Mouse (Mus musculus): ENCODE measurements around the gene Chst1. TPM values are rescaled to one million over a fixed set of nuclear protein-coding genes. Genes with fewer than 3 reads are reported as not detected.

Chst1 gene
- polyA plus RNA-seq, 1 experiment from 2014 or later: 3.0 TPM

DNA sequence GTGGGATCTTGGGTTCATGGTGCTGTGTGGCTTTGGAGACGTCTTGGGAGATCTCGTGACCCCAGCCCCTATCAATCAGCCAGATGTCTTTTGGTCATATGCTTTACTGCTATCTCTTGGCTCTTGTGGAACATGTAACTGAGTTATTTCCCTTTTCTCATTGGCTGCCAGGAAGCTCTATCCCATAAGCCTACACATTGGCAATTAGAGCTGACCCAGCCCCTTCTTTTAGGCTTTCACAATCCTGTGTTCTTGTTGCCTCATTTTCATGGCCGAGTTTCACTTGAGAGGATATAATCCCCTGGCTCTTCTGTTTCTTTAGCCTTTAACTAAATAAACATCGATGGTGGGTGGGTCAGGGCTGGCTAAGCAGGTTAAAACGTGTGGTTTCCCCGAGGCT lies 7.6 kb downstream of the Chst1 start:
- ATAC-seq (ENCODE audit: low FRiP score, low TSS enrichment) (no peak), DNase-seq (ENCODE audit: low spot score) (no peak)
- no peaks in the 10 kb centered on the region for H3K36me3 ChIP-seq (ENCODE audit: control insufficient read depth, insufficient read depth, low read length)
- no peak overlapping the region for H3K27ac ChIP-seq (replicated peaks)
- H3K27me3 ChIP-seq (ENCODE audit: control insufficient read depth, insufficient read depth, low read length): no peaks in the 10 kb centered on the region
- no peaks in the 10 kb centered on the region for H3K9me3 ChIP-seq (ENCODE audit: control insufficient read depth, low read length)
- H3K4me3 ChIP-seq (ENCODE audit: low read depth, low read length): no peak overlapping the region
- H3K9ac ChIP-seq (ENCODE audit: low read length): no peak overlapping the region
- WGBS: 46% methylated on average over 6 of the region's 6 CpGs
- no peak overlapping the region for H3K4me2 ChIP-seq (replicated peaks; ENCODE audit: low read depth)
- H3K4me1 ChIP-seq (replicated peaks; ENCODE audit: control insufficient read depth, insufficient read depth): no peaks in the 10 kb centered on the region
- TF ChIP-seq CTCF (IDR thresholded peaks at IDR 0.05; ENCODE audit: low read depth) (no peak), EP300 (optimal IDR thresholded peaks at IDR 0.05) (no peak)

DNA sequence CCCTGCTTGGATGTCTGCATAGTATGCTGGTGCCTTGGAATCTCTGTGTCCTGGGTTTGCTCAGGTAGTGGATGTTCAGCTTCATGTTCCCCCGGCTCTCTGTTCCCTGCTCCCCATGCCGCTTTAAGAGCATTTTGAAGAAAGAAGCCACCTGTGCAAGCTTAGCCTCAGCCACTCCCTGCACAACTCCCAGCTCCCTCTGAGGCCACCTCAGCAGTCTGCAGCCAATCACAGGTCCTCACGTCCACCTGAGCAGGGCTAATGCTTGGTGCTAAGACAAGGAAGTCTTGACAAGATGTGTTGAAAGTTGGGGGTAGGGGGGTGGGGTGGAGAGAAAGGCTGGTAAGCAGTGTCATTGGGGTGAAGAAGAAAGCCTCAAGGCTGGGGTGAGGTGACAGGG lies 8.1 kb downstream of the Chst1 start:
- Histone ChIP-seq H3K27ac (replicated peaks) (no peak overlapping the region), H3K4me2 (replicated peaks; ENCODE audit: low read depth) (no peak overlapping the region), H3K4me1 (replicated peaks; ENCODE audit: control insufficient read depth, insufficient read depth) (no peaks in the 10 kb centered on the region), H3K27me3 (ENCODE audit: control insufficient read depth, insufficient read depth, low read length) (no peaks in the 10 kb centered on the region), H3K4me3 (ENCODE audit: low read depth, low read length) (no peak overlapping the region), H3K36me3 (ENCODE audit: control insufficient read depth, insufficient read depth, low read length) (no peaks in the 10 kb centered on the region), H3K9me3 (ENCODE audit: control insufficient read depth, low read length) (no peaks in the 10 kb centered on the region), H3K9ac (ENCODE audit: low read length) (no peak overlapping the region)
- no peak for ATAC-seq (ENCODE audit: low FRiP score, low TSS enrichment)
- DNase-seq (ENCODE audit: low spot score): no peak
- TF ChIP-seq CTCF (IDR thresholded peaks at IDR 0.05; ENCODE audit: low read depth) (no peak), EP300 (optimal IDR thresholded peaks at IDR 0.05) (no peak)
- WGBS: 34% methylated on average over 3 of the region's 3 CpGs

DNA sequence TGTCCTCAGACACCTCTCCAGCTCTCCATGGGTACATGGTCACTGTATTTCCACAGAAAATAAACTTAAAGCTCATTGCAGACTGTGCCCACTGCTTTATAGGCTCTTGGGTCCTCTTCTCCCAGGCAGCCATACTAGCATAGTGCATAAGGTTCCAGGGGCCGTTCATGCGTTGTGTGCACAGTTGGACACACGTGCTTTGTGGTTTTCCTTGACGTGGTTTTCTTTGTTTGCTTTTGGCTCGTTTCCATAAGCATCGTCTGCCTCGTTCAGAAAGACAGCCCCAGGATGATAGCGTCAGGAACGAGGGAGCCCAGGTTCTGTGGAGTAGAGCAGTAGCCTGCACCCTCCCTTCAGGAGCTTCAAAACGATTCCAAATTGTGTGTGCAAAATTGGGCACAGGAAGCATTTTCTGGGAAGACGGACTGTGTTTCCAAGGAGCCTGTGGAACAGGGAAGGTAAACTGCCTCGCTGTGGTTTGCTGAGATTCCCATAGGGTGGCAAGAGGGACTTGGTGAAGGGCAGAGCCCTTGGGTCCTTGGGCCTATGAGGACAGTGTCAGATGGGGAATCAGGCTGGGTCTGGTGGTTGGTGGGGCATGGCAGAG lies 8.6 kb downstream of the Chst1 start:
- TF ChIP-seq EP300 (optimal IDR thresholded peaks at IDR 0.05) (no peak), CTCF (IDR thresholded peaks at IDR 0.05; ENCODE audit: low read depth) (no peak)
- Histone ChIP-seq H3K9ac (ENCODE audit: low read length) (no peak overlapping the region), H3K27me3 (ENCODE audit: control insufficient read depth, insufficient read depth, low read length) (no peaks in the 10 kb centered on the region), H3K4me1 (replicated peaks; ENCODE audit: control insufficient read depth, insufficient read depth) (no peaks in the 10 kb centered on the region), H3K4me3 (ENCODE audit: low read depth, low read length) (no peak overlapping the region), H3K27ac (replicated peaks) (no peak overlapping the region), H3K4me2 (replicated peaks; ENCODE audit: low read depth) (no peak overlapping the region), H3K36me3 (ENCODE audit: control insufficient read depth, insufficient read depth, low read length) (no peaks in the 10 kb centered on the region), H3K9me3 (ENCODE audit: control insufficient read depth, low read length) (no peaks in the 10 kb centered on the region)
- DNase-seq (ENCODE audit: low spot score) (no peak), ATAC-seq (ENCODE audit: low FRiP score, low TSS enrichment) (no peak)
- 36% methylated on average over 12 of the region's 12 CpGs for WGBS

DNA sequence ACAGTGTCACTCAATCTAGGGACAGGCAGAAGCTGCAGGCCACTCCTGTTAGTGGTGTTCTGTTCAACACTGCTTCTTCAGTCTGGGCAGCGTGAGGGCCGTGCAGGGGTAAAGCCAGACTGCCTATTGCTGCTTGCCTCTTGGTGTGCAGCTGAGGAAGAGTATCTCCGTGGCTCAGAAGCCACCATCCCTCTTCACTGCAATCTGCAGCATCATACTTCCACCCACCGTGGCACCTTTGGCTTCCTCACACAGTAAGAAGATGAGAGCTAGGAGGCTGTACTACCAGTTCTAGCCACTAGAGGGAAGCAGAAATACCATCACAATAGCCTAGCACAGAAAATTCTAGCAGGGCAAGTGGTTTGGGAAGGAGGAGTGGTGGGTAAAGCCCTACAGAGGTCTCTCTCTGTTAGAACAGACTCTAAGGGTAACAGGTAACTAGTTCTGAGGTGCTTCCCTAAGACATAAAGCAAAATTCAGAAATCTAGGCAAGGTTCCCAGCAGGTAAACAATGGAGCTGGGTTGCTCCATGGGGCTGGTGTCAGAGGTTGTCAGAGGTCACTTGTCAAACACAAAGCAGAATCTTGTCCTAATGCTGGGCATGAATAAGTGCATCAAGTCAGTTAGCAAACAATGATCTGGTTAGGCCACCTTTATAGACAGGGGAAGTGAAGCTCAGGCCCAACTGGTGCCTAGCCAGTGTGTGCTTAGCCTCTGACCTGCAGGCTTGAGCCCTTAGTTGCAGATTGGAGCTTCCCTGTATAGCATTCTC lies 9.5 kb downstream of the Chst1 start:
- no peak overlapping the region for H3K4me3 ChIP-seq (ENCODE audit: low read depth, low read length)

GRCm38 (mm10) chr2:92609704-92610379 lies 10.3 kb downstream of the Chst1 start:
- Histone ChIP-seq H3K4me3 (ENCODE audit: low read depth, low read length) (no peak overlapping the region), H3K9ac (ENCODE audit: low read length) (no peak overlapping the region), H3K9me3 (ENCODE audit: control insufficient read depth, low read length) (no peaks in the 10 kb centered on the region), H3K4me2 (replicated peaks; ENCODE audit: low read depth) (no peak overlapping the region), H3K27me3 (ENCODE audit: control insufficient read depth, insufficient read depth, low read length) (no peaks in the 10 kb centered on the region), H3K36me3 (ENCODE audit: control insufficient read depth, insufficient read depth, low read length) (no peaks in the 10 kb centered on the region), H3K4me1 (replicated peaks; ENCODE audit: control insufficient read depth, insufficient read depth) (no peaks in the 10 kb centered on the region), H3K27ac (replicated peaks) (no peak overlapping the region)
- no peak for TF ChIP-seq CTCF (IDR thresholded peaks at IDR 0.05; ENCODE audit: low read depth)
- TF ChIP-seq EP300 (optimal IDR thresholded peaks at IDR 0.05): no peak
- DNase-seq (ENCODE audit: low spot score) (no peak), ATAC-seq (ENCODE audit: low FRiP score, low TSS enrichment) (no peak)
- WGBS: 86% methylated on average over 3 of the region's 3 CpGs

More for the DNA sequence above, 9.5 kb downstream of the Chst1 start:
- Histone ChIP-seq H3K4me1 (replicated peaks; ENCODE audit: control insufficient read depth, insufficient read depth) (no peaks in the 10 kb centered on the region), H3K9ac (ENCODE audit: low read length) (no peak overlapping the region), H3K27ac (replicated peaks) (no peak overlapping the region), H3K36me3 (ENCODE audit: control insufficient read depth, insufficient read depth, low read length) (no peaks in the 10 kb centered on the region), H3K9me3 (ENCODE audit: control insufficient read depth, low read length) (no peaks in the 10 kb centered on the region), H3K27me3 (ENCODE audit: control insufficient read depth, insufficient read depth, low read length) (no peaks in the 10 kb centered on the region), H3K4me2 (replicated peaks; ENCODE audit: low read depth) (no peak overlapping the region)
- ATAC-seq (ENCODE audit: low FRiP score, low TSS enrichment) (no peak), DNase-seq (ENCODE audit: low spot score) (peak; percentile 47)
- peak; percentile 92 for TF ChIP-seq CTCF (IDR thresholded peaks at IDR 0.05; ENCODE audit: low read depth)
- TF ChIP-seq EP300 (optimal IDR thresholded peaks at IDR 0.05): no peak
- 52% methylated on average over 4 of the region's 4 CpGs for WGBS

- H3K4me1 ChIP-seq (replicated peaks; ENCODE audit: control insufficient read depth, insufficient read depth): no peaks in the 10 kb centered on the region
- no peak overlapping the region for H3K4me2 ChIP-seq (replicated peaks; ENCODE audit: low read depth)
- TF ChIP-seq EP300 (optimal IDR thresholded peaks at IDR 0.05) (no peak), CTCF (IDR thresholded peaks at IDR 0.05; ENCODE audit: low read depth) (no peak)
- no peak overlapping the region for H3K9ac ChIP-seq (ENCODE audit: low read length)
- H3K4me3 ChIP-seq (ENCODE audit: low read depth, low read length): no peak overlapping the region
- no peaks in the 10 kb centered on the region for H3K9me3 ChIP-seq (ENCODE audit: control insufficient read depth, low read length)
- H3K36me3 ChIP-seq (ENCODE audit: control insufficient read depth, insufficient read depth, low read length): no peaks in the 10 kb centered on the region
- H3K27me3 ChIP-seq (ENCODE audit: control insufficient read depth, insufficient read depth, low read length): no peaks in the 10 kb centered on the region
- no peak overlapping the region for H3K27ac ChIP-seq (replicated peaks)
- 87% methylated on average over 15 of the region's 15 CpGs for WGBS
- DNase-seq (ENCODE audit: low spot score) (no peak), ATAC-seq (ENCODE audit: low FRiP score, low TSS enrichment) (no peak)
Observed at GRCm38 (mm10) chr2:92613645-92614044, 14.1 kb downstream of the Chst1 start.
